Mouse (Mus musculus) monocyte, adult 59 days (primary cell): ENCODE results near the gene Fgr. TPM values are rescaled to one million over a fixed set of nuclear protein-coding genes. Genes with fewer than 3 reads are reported as not detected.

Source experiments
- total RNA-seq, 2 experiments: library from RNA; stranded (reverse); gene quantifications; one replicate each; pipeline ENCODE4 v1.2.4; 2023

The Fgr gene
- total RNA-seq, result 100 to 1,000 TPM; 473 to 506 TPM

GRCm38 (mm10) chr4:132973814-132974398 lies at the start of gene Fgr:
TSS of gene Fgr (plus strand) at chr4:132974095.

GRCm38 (mm10) chr4:133011028-133011820 lies 37.3 kb downstream of the Fgr start, which contains the start of gene Ahdc1:
TSS of gene Ahdc1 (plus strand) at chr4:133011260.

Other genes with a start within 250 kb of the Fgr start
- gene Xkr8, start 241.5 kb upstream of the Fgr start, total RNA-seq, result 1 to 10 TPM; 3.6 to 5.0 TPM
- gene Smpdl3b, start 216.8 kb upstream of the Fgr start, total RNA-seq, result 10 to 100 TPM; 48.7 to 50.5 TPM
- 10 to 100 TPM; 13.5 to 15.9 TPM for gene Rpa2, start 205.8 kb upstream of the Fgr start, total RNA-seq
- gene Themis2, start 177.7 kb upstream of the Fgr start, total RNA-seq, result 100 to 1,000 TPM; 327 to 352 TPM
- gene Ppp1r8, start 130.9 kb upstream of the Fgr start, total RNA-seq, result 10 to 100 TPM; 28.0 to 33.1 TPM
- gene Stx12, start 89.6 kb upstream of the Fgr start, total RNA-seq, result 10 to 100 TPM; 30.3 to 33.6 TPM
- 10 to 100 TPM; 28.9 to 30.0 TPM for gene Fam76a, start 51.5 kb upstream of the Fgr start, total RNA-seq
- gene Ahdc1, start 37.2 kb downstream of the Fgr start, total RNA-seq, result 10 to 100 TPM; 13.3 to 17.4 TPM
- 100 to 1,000 TPM; 361 to 372 TPM for gene Wasf2, start 156.4 kb downstream of the Fgr start, total RNA-seq
- 1 to 10 TPM in 1 of 2 experiments, not detected in 1; 1.2 TPM for gene Cd164l2, start 238.0 kb downstream of the Fgr start, total RNA-seq
- gene Gpr3, start 238.4 kb downstream of the Fgr start, total RNA-seq, result under 1 TPM; 0.26 to 0.61 TPM